Mouse (Mus musculus): ENCODE results near the gene Pygm.

DNA sequence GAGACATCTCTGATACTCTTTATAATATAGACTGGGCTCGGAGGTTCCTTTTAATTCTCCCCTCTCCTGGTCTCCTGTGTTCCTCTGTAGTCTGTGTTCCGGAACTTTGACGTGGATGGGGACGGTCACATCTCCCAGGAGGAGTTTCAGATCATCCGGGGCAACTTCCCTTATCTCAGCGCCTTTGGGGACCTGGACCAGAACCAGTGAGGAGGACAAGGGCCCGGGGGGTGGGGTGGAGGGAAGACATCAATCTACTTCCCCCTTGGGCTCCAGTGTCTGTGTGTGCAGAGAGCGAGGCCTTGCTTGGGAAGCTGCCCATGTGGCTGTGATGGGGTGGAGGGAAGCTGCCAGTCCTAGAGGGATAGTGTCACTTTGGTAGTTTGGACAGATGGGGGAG, 24.6 kb downstream of the Pygm start:
- TF ChIP-seq CTCF (IDR thresholded peaks at IDR 0.05) (no peak), POLR2A (IDR thresholded peaks at IDR 0.05; ENCODE audit: insufficient read depth, low read depth, low read length) (no peak)
